ENCODE assay signal across 8 mouse cellular contexts in the genomic region with DNA sequence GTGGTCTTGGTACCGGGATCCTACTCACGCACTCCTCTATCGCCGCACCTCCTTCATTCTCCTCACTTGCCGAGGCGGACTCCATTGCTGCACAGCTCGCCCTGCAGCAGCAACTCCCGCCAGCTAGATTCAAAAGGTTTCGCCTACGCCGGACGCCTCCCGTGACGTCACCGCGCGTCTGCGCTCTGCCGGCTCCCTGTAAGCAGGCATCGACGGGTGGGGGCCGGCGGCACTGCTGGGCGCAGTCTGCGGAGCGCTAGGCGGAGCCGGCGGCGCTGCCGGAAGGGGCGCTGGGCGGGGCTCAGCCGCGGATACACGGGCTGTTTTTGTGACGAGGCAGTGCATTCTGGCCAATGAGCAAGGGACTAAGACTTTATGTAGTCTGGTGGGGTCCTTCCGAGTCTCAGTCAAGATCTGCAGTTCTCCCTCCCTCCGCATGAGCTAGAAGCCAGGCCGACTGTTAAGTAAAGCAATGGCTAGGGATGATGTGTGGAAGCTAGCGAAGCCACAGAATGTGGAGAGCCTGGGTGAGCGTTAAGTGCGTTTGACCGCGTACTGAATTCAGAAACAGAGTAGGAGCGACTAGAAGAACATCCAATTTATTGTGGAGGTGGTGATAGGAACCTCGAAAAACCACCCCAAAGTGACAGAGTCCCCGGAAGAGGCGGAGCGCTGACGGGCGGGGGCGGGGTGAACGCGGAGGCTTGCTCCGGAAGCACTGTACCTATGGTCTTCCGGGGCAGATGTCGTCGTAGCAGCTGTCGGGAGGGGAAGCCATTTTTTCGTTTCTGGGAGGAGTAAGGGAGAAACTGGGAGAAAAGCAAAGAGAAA. TPM values are rescaled to one million over a fixed set of nuclear protein-coding genes. Genes with fewer than 3 reads are reported as not detected.
DNase-seq lines count a peak whose midpoint lies in the region; ATAC-seq lines count a peak whose summit lies in the region.

A gene (minus strand): TSS at position 248 of the 831 bp plus-strand sequence.
A gene (plus strand): TSS at position 593 of the 831 bp plus-strand sequence.

- peak; percentile 95 for DNase-seq in adipocyte (ENCODE audit: low spot score)
- peak; percentile 99 for DNase-seq in embryo, embryonic 10 days (ENCODE audit: low spot score)
- peak; percentile 98 for DNase-seq in gastrocnemius, postnatal 10 days
- DNase-seq in induced T-regulatory cell, adult 2 months (ENCODE audit: low read depth), result peak; percentile 98
- DNase-seq in left cerebral cortex, adult 9 months (ENCODE audit: low spot score in 2 of 2), result peak; percentile 96 to 98
- peak; percentile 99 for DNase-seq in right cerebral cortex, postnatal 14 days
- peak; percentile 93 to 97 for DNase-seq in urinary bladder, postnatal 36 days (ENCODE audit: low spot score in 2 of 2)

- ATAC-seq in megakaryocyte progenitor cell, adult 5-6 weeks (replicated peaks; ENCODE audit: poor library complexity), result peak; percentile 85

RNA-seq across cellular contexts. Expression of the first gene that starts in this region (rescaled TPM):
- total RNA-seq in gastrocnemius, postnatal 10 days (2021), result 1 to 10 TPM; 2.5 to 3.3 TPM
- total RNA-seq in megakaryocyte progenitor cell, adult 5-6 weeks (2015), result 12.6 and 13.3 TPM in 2 replicates
- total RNA-seq in megakaryocyte progenitor cell, adult 5-6 weeks (2017), result 8.6 and 12.6 TPM in 2 replicates

RNA-seq across cellular contexts. Expression of the second gene that starts in this region (rescaled TPM):
- total RNA-seq in gastrocnemius, postnatal 10 days (2021), result 10 to 100 TPM; 64.0 to 66.5 TPM
- 73.7 and 86.4 TPM in 2 replicates for total RNA-seq in megakaryocyte progenitor cell, adult 5-6 weeks (2015)
- 88.8 and 105 TPM in 2 replicates for total RNA-seq in megakaryocyte progenitor cell, adult 5-6 weeks (2017)

Comparison
In these comparisons a context has a peak if more than half of its experiments do, and no peak if none do; other contexts are left out.
1. Peak in every context shown above with its lines: DNase-seq and ATAC-seq.